Mouse (Mus musculus) limb, embryonic 11.5 days (tissue): ENCODE data around the gene 4931429L15Rik. TPM values are rescaled to one million over a fixed set of nuclear protein-coding genes. Genes with fewer than 3 reads are reported as not detected.
"Not testable (repeated sequence)": the region's sequence is repeated elsewhere in the genome, so short reads cannot be mapped to it uniquely, and the experiment has no call there.

Experiments used
- ATAC-seq: fragments of 200-750 bp; cut with Nextera tagmentation; 2 replicates; pipeline ENCODE4 v1.8.0; 2017; ENCODE audit warnings: low read depth; ENCODE audit not compliant: insufficient number of reproducible peaks, low FRiP score, low TSS enrichment
- DNase-seq: peaks from one replicate; pipeline ENCODE4 v3.0.0-alpha.2; 2015; ENCODE audit warnings: low spot score
- H3K27ac ChIP-seq: fragments of 300-500 bp; sonication (generic); replicated peaks from 2 replicates; pipeline ENCODE4 v1.5.1; 2014; ENCODE audit warnings: low read depth, mild to moderate bottlenecking, low read length
- H3K27me3 ChIP-seq: fragments of 300-500 bp; sonication (generic); 2 replicates; pipeline ENCODE4 v1.6.1; 2014; ENCODE audit warnings: mild to moderate bottlenecking, low read length, mixed read lengths; ENCODE audit not compliant: control insufficient read depth, insufficient read depth
- H3K36me3 ChIP-seq: fragments of 300-500 bp; sonication (generic); 2 replicates; pipeline ENCODE4 v1.6.1; 2014; ENCODE audit warnings: mild to moderate bottlenecking, low read length, moderate library complexity, mixed read lengths; ENCODE audit not compliant: control insufficient read depth, insufficient read depth
- H3K4me1 ChIP-seq: fragments of 300-500 bp; sonication (generic); 2 replicates; pipeline ENCODE4 v1.6.1; 2014; ENCODE audit warnings: low read length, mixed read lengths; ENCODE audit not compliant: control insufficient read depth, insufficient read depth
- H3K4me2 ChIP-seq: fragments of 300-500 bp; sonication (generic); 2 replicates; pipeline ENCODE4 v1.6.1; 2014; ENCODE audit warnings: low read depth, mild to moderate bottlenecking, moderate library complexity; ENCODE audit not compliant: severe bottlenecking
- H3K4me3 ChIP-seq: fragments of 300-500 bp; sonication (generic); 2 replicates; pipeline ENCODE4 v1.5.1; 2014; ENCODE audit warnings: low read depth, low read length
- H3K9ac ChIP-seq: fragments of 300-500 bp; sonication (generic); 2 replicates; pipeline ENCODE4 v1.6.1; 2014; ENCODE audit warnings: mild to moderate bottlenecking, low read length
- H3K9me3 ChIP-seq: fragments of 300-500 bp; sonication (generic); 2 replicates; pipeline ENCODE4 v1.6.1; 2016; ENCODE audit warnings: low read length; ENCODE audit not compliant: control insufficient read depth
- WGBS: fragments of 180-500 bp; shearing (Covaris S2); extraction: QIAGEN DNeasy Blood & Tissue Kit; methylation state at CpG from one replicate; pipeline ENCODE4 v1.1.7; 2014; 5-methylcytosine and 5-hydroxymethylcytosine counted together
- polyA plus RNA-seq: library from polyadenylated mRNA; unstranded; fragments of >200 nt; fragmentation: Nextera tagmentation; extraction: Ambion mirVana; gene quantifications from 2 replicates; pipeline ENCODE4 v1.2.1, GENCODE M21; 2014

The 4931429L15Rik gene
- polyA plus RNA-seq, 1 experiment from 2014 or later, result 0.08 TPM

DNA sequence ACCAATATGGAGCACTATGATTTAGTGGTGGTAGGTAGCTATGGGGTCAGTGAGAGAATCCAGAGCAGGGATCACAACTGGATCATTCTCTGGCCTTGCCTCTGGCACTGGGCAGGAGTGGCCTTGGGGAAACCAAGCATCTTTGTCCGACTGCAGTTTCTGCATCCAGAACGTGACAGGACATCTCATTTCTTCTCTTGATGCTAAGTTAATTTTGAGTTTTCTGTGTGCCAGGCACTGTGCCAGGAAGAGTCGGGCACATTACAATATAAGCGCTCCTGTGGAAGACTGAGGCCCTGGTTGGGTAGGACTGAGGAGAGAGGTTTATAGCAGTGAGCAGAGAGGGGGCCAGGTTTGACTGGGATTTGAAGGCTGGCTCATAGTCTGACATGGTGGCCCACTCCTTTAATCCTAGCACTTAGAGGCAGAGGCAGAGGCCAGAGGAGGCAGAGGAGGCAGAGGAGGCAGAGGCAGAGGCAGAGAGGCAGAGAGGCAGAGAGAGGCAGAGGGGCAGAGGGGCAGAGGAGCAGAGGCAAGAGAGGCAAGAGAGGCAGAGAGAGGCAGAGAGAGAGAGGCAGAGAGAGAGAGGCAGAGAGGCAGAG is 19.4 kb upstream of the 4931429L15Rik start:
- DNase-seq (no peak), ATAC-seq (no peak)
- no peak overlapping the region for H3K9ac ChIP-seq
- H3K27ac ChIP-seq, result no peak overlapping the region
- peaks cover 14% of the 10 kb centered on the region for H3K4me1 ChIP-seq
- H3K4me2 ChIP-seq, result no peak overlapping the region
- WGBS, result 86% methylated on average over 4 of the region's 4 CpGs
- no peaks in the 10 kb centered on the region for H3K9me3 ChIP-seq
- no peaks in the 10 kb centered on the region for H3K36me3 ChIP-seq
- H3K4me3 ChIP-seq, result no peak overlapping the region
- H3K27me3 ChIP-seq, result 0 out of 2 replicates have a peak, but pooled peaks cover 2% of the 10 kb centered on the region

DNA sequence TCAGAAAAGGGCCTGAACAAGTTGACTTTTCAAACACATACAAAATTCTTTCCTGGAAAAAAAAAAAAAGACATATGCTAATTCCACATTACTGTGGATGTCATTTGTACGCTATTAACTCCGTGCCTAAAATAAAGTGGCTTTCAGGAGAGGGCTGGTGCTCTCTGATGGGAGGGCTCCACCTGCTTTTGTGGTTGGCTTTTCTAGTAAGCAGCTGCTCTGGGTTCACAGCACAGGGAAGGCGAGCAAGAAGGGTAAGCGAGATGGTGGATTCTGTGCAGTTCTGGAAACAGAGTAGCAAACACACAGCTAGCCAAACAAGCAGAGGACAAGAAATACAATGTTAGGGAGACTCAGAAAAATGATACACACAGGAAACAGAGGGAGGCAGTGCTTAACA is 18.6 kb upstream of the 4931429L15Rik start:
- Histone ChIP-seq H3K9ac (no peak overlapping the region), H3K4me3 (no peak overlapping the region), H3K27ac (no peak overlapping the region), H3K9me3 (no peaks in the 10 kb centered on the region), H3K4me2 (no peak overlapping the region), H3K27me3 (0 out of 2 replicates have a peak, but pooled peaks cover 2% of the 10 kb centered on the region), H3K4me1 (peaks cover 14% of the 10 kb centered on the region), H3K36me3 (no peaks in the 10 kb centered on the region)
- ATAC-seq, result no peak
- no peak for DNase-seq
- 46% methylated on average over 4 of the region's 4 CpGs for WGBS

DNA sequence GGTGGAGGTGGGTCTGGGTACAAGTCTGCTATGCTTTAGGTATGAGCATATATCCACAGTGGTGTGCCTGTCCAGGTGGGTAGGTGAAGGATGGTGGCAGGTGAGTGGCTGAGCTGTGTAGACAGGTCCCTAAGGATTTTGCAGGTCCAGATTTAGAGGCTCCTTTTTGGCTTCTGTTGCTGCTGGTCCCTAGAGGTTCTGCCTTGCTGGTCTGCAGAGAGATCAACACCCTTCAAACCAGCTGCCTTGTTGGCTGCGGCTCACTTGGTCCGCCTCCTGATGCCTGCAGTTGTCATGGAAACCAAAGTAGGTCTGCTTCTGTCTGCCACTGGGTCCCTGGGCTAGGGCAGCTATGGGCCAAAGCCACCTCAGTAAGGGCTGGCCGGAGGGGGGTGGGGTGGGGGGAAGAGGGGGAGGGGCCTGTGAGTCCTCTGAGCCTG is 18.1 kb upstream of the 4931429L15Rik start:
- Histone ChIP-seq H3K27ac (no peak overlapping the region), H3K4me2 (no peak overlapping the region), H3K27me3 (0 out of 2 replicates have a peak, but pooled peaks cover 2% of the 10 kb centered on the region), H3K4me1 (peaks cover 14% of the 10 kb centered on the region), H3K9me3 (no peaks in the 10 kb centered on the region), H3K36me3 (no peaks in the 10 kb centered on the region), H3K4me3 (no peak overlapping the region), H3K9ac (no peak overlapping the region)
- DNase-seq (peak; percentile 52), ATAC-seq (peak; percentile 60; the same call in 1 of the 2 replicates)
- 5% methylated on average over 3 of the region's 3 CpGs for WGBS

DNA sequence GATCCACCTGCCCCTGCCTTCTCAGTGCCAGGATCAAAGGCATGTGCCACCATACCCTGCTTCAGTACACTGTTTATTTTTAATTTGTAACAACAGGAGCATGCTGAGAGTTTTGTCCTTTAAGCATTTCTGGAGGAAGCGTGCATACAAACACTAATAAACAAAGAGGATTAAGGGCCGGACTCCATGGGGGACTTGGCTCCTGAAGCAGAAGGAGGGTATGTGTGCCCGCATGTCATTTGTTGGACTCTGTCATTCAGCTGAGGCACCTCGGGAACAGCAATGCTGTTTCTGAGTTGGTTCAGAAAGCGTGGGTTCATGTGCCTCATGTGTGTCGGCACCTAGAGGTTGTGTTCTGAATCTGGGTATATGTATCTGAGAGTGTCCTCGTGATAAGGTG is 17.5 kb upstream of the 4931429L15Rik start:
- Histone ChIP-seq H3K27ac (no peak overlapping the region), H3K4me1 (peaks cover 14% of the 10 kb centered on the region), H3K27me3 (0 out of 2 replicates have a peak, but pooled peaks cover 2% of the 10 kb centered on the region), H3K9me3 (no peaks in the 10 kb centered on the region), H3K36me3 (no peaks in the 10 kb centered on the region), H3K4me3 (no peak overlapping the region), H3K9ac (no peak overlapping the region), H3K4me2 (no peak overlapping the region)
- ATAC-seq (no peak), DNase-seq (no peak)
- 74% methylated on average over 7 of the region's 7 CpGs for WGBS

DNA sequence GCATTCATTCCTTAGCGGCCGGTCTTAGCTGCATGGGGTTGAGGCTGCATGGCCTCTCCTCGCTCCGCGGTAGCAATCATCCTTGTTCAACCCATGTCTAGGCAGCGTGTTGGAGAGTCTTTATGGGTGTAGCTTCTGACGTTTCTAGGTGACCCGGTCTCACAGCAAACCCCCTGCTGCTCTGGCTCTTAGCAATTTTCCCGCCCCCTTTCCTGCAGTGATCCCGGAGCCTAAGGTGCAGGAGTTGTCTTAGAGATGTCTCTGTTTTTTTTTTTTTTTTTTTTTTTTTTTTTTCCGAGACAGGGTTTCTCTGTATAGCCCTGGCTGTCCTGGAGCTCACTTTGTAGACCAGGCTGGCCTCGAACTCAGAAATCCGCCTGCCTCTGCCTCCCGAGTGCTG is 16.5 kb upstream of the 4931429L15Rik start:
- H3K27ac ChIP-seq, H3K27me3 ChIP-seq, H3K4me3 ChIP-seq, H3K4me2 ChIP-seq, H3K9ac ChIP-seq, H3K36me3 ChIP-seq, DNase-seq, H3K9me3 ChIP-seq, ATAC-seq: not testable (repeated sequence)
- H3K4me1 ChIP-seq, result peaks cover 14% of the 10 kb centered on the region
- 72% methylated on average over 12 of the region's 14 CpGs for WGBS

DNA sequence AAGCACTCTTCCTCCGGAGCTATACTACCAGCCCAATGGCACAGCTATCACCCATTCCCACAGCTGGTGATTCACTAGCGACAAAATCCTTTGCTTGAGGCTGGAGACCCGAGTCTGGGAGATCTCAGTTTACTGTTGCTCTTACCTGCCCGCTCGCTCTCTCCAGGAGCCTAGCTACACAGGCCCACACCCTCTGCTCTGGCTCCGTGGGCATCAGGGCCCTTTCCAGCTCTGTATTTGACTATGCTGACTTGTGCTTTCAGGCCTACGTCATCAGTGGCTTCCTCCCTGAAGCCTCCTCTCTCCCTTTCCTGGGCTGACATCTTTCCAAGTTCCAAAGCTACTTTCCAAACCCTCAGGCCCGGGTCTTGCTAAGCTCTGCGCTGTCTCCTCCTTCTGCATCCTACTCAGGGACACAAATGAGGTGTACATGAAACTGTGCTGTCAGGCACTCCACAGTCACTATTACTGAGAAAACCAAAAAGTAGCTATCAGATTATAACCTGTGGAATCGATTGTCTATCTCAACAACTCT is 15.7 kb upstream of the 4931429L15Rik start:
- Histone ChIP-seq H3K27ac (no peak overlapping the region), H3K4me3 (no peak overlapping the region), H3K4me2 (no peak overlapping the region), H3K9me3 (no peaks in the 10 kb centered on the region), H3K4me1 (peaks cover 14% of the 10 kb centered on the region), H3K9ac (no peak overlapping the region), H3K36me3 (no peaks in the 10 kb centered on the region), H3K27me3 (0 out of 2 replicates have a peak, but pooled peaks cover 2% of the 10 kb centered on the region)
- ATAC-seq (no peak), DNase-seq (no peak)
- WGBS, result 75% methylated on average over 10 of the region's 10 CpGs

DNA sequence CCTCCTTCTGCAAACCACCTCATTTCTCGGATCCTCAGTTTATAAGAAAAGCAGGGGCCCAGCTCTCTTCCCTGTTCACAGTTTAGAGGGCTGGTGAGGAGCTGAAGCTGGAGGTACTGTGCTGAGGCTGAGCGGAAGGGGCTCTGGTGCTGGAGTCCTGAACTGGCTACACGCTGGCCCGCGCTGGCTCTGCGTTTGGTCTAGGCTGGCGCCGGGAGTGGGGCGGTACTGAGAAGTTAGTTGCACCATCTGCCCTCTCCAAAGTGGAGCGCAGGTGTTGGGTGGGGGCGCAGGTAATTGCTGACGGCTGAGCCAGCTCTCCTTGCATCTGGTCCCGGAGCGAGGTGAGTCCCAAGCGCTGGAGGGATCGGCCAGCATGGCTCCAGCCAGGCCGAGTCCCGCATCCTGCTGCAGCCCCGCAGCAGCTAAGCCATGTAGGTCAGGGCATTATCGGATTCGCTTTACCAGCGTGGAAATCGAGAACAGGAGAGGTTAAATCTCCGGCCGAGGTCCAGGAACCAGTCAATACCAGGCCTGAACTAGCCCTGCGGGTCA is 14.8 kb upstream of the 4931429L15Rik start:
- no peak overlapping the region for H3K4me3 ChIP-seq
- H3K4me2 ChIP-seq, result no peak overlapping the region
- no peak overlapping the region for H3K9ac ChIP-seq
- no peak for ATAC-seq
- no peak overlapping the region for H3K27ac ChIP-seq
- H3K4me1 ChIP-seq, result peaks cover 14% of the 10 kb centered on the region
- 31% methylated on average over 26 of the region's 26 CpGs for WGBS
- H3K27me3 ChIP-seq, result 0 out of 2 replicates have a peak, but pooled peaks cover 2% of the 10 kb centered on the region
- DNase-seq, result peak; percentile 41
- H3K36me3 ChIP-seq, result no peaks in the 10 kb centered on the region
- H3K9me3 ChIP-seq, result no peaks in the 10 kb centered on the region

DNA sequence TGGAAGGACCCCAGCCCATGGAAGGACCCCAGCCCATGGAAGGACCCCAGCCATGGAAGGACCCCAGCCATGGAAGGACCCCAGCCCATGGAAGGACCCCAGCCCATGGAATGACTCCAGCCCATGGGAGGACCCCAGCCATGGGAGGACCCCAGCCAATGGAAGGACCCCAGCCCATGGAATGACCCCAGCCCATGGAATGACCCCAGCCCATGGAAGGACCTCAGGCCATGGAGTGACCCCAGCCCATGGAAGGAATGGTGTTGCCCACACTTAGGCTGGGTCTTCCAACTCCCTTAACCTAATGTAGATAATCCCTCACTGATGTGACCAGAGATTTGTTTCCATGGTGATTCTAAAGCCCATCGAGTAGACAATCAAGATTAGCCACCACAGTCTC is 11.5 kb upstream of the 4931429L15Rik start:
- Histone ChIP-seq H3K27me3 (0 out of 2 replicates have a peak, but pooled peaks cover 2% of the 10 kb centered on the region), H3K9me3 (no peaks in the 10 kb centered on the region), H3K36me3 (no peaks in the 10 kb centered on the region), H3K4me3 (no peak overlapping the region), H3K4me1 (peaks cover 11% of the 10 kb centered on the region), H3K9ac (no peak overlapping the region), H3K4me2 (no peak overlapping the region), H3K27ac (no peak overlapping the region)
- DNase-seq (no peak), ATAC-seq (no peak)
- 87% methylated on average over 1 of the region's 1 CpGs for WGBS
